Mouse (Mus musculus): Measurements from ENCODE around the gene Apoc4. TPM values are rescaled to one million over a fixed set of nuclear protein-coding genes. Genes with fewer than 3 reads are reported as not detected.
A peak's percentile ranks its signal among the peaks of the same experiment; 100 is the strongest.

The Apoc4 gene
- polyA plus RNA-seq, 3 experiments from 2014 or later: 1.0 to 1.4 TPM; not detected in 1

GRCm38 (mm10) chr7:19676662-19677061 lies 4.6 kb downstream of the Apoc4 start:
- ATAC-seq: no peak

- no peak for ATAC-seq
These were observed 5.5 kb downstream of the Apoc4 start for GRCm38 (mm10) chr7:19675824-19676223.

- no peak for ATAC-seq
These were observed 8.1 kb downstream of the Apoc4 start for GRCm38 (mm10) chr7:19673083-19673699.

- ATAC-seq: no peak
These were observed 9.8 kb downstream of the Apoc4 start for GRCm38 (mm10) chr7:19671511-19671910.

- peak; percentile 67 for ATAC-seq
These were observed 12.1 kb downstream of the Apoc4 start for GRCm38 (mm10) chr7:19668947-19669721.

DNA sequence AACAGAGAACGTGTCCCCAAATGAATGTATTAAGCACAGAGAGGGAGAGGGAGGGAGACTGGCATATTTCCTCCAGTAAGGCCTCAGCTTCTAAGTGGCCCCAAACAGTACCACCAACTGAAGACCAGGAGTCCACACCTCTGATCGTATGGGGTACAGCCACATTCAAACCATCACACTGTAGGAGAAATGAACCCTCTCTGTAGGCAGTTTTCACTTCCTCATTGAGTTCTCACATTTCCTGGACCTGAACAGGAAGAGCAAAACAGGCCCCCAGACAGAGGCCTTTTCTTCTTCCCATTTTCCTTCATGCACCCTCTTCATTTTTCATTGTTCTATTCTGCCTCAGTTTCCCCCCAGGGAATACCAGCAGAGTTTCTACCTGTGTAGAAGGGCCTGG lies 13.8 kb downstream of the Apoc4 start:
- ATAC-seq: no peak

- ATAC-seq: no peak
These were observed 14.5 kb downstream of the Apoc4 start for GRCm38 (mm10) chr7:19666750-19667149.

DNA sequence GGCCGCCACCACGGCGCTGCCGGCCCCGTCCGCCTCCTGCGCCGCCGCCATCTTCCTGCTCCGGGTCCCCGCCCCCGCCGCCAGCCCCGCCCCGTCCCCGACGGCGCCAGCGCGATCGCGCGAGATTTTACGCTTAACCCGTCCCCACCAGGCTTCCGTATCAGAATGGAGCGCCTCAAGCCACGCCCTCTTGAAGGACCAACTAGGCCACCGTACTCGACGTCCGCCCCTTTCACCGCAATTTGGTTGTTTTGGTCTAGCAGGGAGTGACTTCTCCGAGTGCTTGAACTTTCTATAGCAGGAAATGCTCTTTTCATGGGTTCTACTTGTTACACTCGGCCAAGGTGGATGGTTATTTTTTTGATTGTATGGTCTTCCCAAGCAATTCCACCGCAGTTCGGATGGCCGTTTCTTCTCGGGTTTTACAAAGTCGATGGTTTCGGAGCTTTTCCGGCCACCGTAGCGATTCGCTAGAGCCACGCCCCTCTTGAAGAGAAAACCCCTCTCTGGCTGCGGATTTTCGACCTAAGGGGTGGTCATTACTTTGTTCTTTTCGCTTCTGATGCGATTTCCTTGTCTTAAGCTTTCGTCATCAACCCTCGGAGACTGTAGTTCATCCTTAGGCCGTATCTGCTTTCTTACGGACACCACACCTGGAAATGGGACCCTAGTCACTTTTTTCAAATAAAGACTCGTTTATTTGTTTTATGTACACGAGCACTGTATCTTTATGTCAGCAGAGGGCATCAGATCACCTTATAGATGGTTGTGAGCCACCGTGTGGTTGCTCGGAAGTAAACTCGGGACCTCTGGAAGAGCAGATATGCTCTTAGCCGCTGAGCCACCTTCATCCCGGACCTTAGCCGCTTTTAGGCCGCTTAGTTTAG lies 16.1 kb downstream of the Apoc4 start, which contains the start of gene Clptm1:
Gene Clptm1 (minus strand): TSS at position 79 of the 887 bp plus-strand sequence.
- peak; percentile 68 for ATAC-seq

- peak; percentile 5 for ATAC-seq
These were observed 16.8 kb downstream of the Apoc4 start for GRCm38 (mm10) chr7:19664455-19664954.

GRCm38 (mm10) chr7:19663940-19664339 lies 17.3 kb downstream of the Apoc4 start:
- no peak for ATAC-seq

GRCm38 (mm10) chr7:19652614-19653013 lies 28.7 kb downstream of the Apoc4 start:
- ATAC-seq: no peak

DNA sequence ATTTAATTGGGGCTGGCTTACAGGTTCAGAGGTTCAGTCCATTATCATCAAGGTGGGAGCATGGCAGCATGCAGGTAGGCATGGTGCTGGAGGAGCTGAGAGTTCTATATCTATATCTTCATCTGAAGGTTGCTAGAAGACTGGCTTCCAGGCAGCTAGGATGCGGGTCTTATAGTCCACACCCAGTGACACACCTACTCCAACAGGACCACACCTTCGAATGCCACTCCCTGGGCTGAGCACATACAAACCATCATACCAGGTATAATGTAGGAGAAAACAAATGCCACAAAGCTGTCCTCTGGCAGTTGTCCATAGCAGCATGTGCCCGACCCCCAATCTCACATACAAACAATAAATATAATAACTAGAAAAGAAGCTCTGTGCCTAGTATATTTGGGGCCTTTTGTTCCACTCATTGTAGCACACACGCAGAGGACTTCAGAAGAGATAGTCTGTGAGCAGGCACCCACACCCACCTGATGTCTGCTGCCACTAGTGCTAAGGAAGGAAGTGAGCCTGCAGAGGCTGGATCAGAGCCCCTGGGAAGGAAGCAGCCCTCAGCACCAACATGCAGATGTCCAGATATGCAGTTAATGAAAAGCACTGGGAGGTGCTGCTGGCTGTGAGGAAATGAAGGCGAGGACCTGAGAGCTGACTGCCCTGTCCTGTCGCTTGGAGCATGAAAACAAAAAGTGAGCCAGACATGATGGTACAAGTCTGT lies 30.1 kb downstream of the Apoc4 start:
- ATAC-seq: no peak

GRCm38 (mm10) chr7:19641223-19641622 lies 40.1 kb downstream of the Apoc4 start:
- no peak for ATAC-seq

- ATAC-seq: no peak
These were observed 46.0 kb downstream of the Apoc4 start for GRCm38 (mm10) chr7:19635074-19635827.

- ATAC-seq: no peak
These were observed 46.7 kb downstream of the Apoc4 start for GRCm38 (mm10) chr7:19634591-19634990.

DNA sequence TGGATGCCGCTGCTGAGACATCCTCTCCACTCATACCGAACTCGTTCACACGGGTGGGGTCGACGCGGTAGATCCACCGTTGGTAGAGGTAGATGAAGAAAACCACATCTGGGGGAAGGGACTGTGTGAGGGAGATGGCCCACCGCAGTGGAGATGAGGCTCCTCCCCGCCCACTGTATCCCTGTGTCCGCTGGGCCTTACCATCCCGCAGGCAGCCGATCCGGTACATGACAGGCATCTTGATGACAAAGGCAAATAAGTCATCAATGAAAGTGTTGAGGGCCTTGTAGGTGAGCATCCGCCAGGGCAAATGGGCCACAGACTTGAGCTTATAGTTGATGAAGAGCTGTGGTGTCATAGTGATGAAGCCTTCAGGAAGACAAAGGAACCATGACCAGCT lies 47.4 kb downstream of the Apoc4 start:
- no peak for ATAC-seq

- ATAC-seq: no peak
These were observed 48.1 kb downstream of the Apoc4 start for GRCm38 (mm10) chr7:19633197-19633596.

DNA sequence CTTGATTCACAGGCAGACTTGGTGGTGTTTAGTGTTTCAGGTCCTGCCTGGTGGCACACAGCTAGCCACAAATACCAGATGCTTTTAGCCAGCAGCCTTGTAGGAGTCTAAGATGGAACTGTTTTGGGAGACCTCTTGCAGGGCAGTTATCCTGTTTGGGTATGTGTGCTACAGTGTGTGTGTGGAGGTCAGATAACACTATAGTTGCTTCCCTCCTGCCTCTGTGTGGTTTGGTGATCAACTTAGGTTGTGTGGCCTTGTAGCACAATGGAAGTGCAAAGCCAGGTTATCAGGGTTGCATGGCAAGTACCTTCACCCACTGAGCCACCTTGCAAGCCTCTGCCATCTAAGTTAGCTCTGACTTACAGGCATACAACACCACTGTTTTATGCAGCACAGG lies 48.6 kb downstream of the Apoc4 start:
- no peak for ATAC-seq

GRCm38 (mm10) chr7:19632275-19632674 lies 49.0 kb downstream of the Apoc4 start:
- no peak for ATAC-seq

DNA sequence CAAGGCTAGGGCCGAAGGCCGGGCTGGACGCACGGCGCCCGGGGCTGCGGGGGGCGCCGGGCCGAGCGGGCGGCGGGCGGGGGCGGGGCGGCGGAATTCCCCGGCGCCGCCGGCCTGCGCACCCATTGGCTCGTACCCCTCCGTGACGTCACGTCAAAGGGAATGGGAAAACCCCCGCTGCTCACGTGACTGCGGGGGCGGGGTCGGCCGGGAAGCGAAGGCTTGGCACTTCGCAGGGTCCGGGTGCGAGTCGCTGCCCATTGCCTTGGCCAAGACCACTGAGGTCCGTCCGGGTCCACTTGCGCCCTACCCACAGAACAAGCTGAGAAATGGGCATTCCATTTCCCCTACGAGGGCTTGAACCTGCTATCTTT lies 51.9 kb downstream of the Apoc4 start, which contains the start of gene Relb:
Gene Relb (minus strand): TSS at position 78 of the 374 bp plus-strand sequence.
- ATAC-seq: peak; percentile 25
